18 mouse cellular contexts compared by ENCODE assay signal in the genomic region with DNA sequence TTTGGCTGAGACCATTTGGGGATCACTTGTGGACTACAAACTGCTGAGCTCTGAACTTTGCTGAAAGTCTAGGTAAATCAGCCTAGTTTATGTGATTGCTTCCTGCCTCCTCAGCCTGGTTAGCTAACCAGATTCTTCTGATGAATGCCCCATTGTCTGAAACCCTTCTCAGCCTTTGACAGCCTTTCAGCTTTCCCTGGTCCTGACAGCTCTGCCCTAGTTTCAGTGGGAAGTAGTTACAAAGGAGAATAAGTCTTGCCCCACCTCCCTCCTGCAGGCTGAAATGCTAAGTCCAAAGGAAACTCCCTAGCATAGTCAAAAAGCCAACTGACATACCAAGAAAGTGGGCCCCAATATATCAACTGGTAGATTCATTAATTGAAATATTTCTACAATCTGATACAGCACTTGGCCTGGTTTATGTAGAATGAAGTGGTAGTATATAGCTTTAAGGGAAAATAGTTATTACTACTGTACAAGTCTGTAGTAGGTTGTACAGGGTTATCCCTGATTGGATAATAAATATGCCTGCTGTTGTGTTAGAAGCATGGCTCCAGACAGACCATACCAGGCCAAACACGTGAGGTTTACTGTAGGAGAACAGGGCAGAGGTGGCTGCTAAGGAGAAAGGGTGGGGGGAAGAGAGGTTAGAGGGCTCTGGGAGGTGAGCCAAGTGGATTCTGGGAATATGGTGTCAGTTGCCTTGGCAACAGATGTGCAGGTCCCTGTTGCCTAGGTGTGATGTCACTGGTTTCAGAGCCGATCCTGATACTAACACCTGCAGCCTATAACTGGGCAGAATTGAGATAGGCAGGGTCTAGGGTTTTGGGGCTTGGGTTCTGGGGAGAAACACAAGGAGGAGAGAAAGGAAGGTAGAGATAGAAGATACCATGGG. TPM values are rescaled to one million over a fixed set of nuclear protein-coding genes. Genes with fewer than 3 reads are reported as not detected.
A peak's percentile ranks its signal among the peaks of the same experiment; 100 is the strongest.
DNase-seq lines count a peak whose midpoint lies in the region; ATAC-seq lines count a peak whose summit lies in the region.
"Had no signal": no experiment of that assay in that cellular context is flagged by ENCODE, and none has a peak within 500 bp of the region (broad histone marks: within the 10 kb centered on the region; RNA-seq: fewer than 3 reads in every experiment).

No protein-coding gene starts in this region.

- no peak overlapping the region for H3K4me2 ChIP-seq in midbrain, embryonic 12.5 days (replicated peaks)
- H3K4me2 ChIP-seq in midbrain, embryonic 16.5 days (ENCODE audit: low read length), result no peak overlapping the region
- no peak overlapping the region for H3K4me2 ChIP-seq in forebrain, embryonic 11.5 days (ENCODE audit: low read depth, low read length, severe bottlenecking)
- H3K4me2 ChIP-seq in hindbrain, embryonic 16.5 days (ENCODE audit: low read length), result no peak overlapping the region
- H3K4me2 ChIP-seq in heart, embryonic 11.5 days, result no peak overlapping the region

- H3K9ac ChIP-seq in midbrain, embryonic 12.5 days (replicated peaks), result no peak overlapping the region
- H3K9ac ChIP-seq in midbrain, embryonic 16.5 days (ENCODE audit: low read depth, low read length), result no peak overlapping the region
- no peak overlapping the region for H3K9ac ChIP-seq in forebrain, embryonic 11.5 days (ENCODE audit: low read length)
- H3K9ac ChIP-seq in hindbrain, embryonic 16.5 days (ENCODE audit: low read depth, low read length), result no peak overlapping the region
- H3K9ac ChIP-seq in heart, embryonic 11.5 days (ENCODE audit: low read depth, low read length), result no peak overlapping the region

- no peaks in the 10 kb centered on the region for H3K36me3 ChIP-seq in midbrain, embryonic 12.5 days
- H3K36me3 ChIP-seq in midbrain, embryonic 16.5 days (ENCODE audit: control insufficient read depth, insufficient read depth, low read length), result no peaks in the 10 kb centered on the region
- H3K36me3 ChIP-seq in forebrain, embryonic 11.5 days (ENCODE audit: control insufficient read depth, insufficient read depth, low read length), result no peaks in the 10 kb centered on the region
- H3K36me3 ChIP-seq in hindbrain, embryonic 16.5 days (ENCODE audit: control insufficient read depth, insufficient read depth, low read length), result no peaks in the 10 kb centered on the region
- no peaks in the 10 kb centered on the region for H3K36me3 ChIP-seq in heart, embryonic 11.5 days (ENCODE audit: control insufficient read depth, insufficient read depth, low read length)
- H3K36me3 ChIP-seq: limb, embryonic 10.5 days had no signal

- no peaks in the 10 kb centered on the region for H3K27me3 ChIP-seq in midbrain, embryonic 12.5 days
- H3K27me3 ChIP-seq in midbrain, embryonic 16.5 days (ENCODE audit: control insufficient read depth, insufficient read depth, low read depth, low read length), result no peaks in the 10 kb centered on the region
- H3K27me3 ChIP-seq in forebrain, embryonic 11.5 days (ENCODE audit: control insufficient read depth, insufficient read depth, low read length), result no peaks in the 10 kb centered on the region
- no peaks in the 10 kb centered on the region for H3K27me3 ChIP-seq in hindbrain, embryonic 16.5 days (replicated peaks; ENCODE audit: control insufficient read depth, insufficient read depth, low read length)
- H3K27me3 ChIP-seq in heart, embryonic 11.5 days (ENCODE audit: control insufficient read depth, insufficient read depth, low read length), result no peaks in the 10 kb centered on the region

- peak; percentile 62 for DNase-seq in adipocyte (ENCODE audit: low spot score)
- DNase-seq in forebrain, embryonic 11.5 days (ENCODE audit: low spot score), result no peak
- DNase-seq in gastrocnemius, postnatal 36 days, result no peak
- DNase-seq in adrenal gland, adult 8-10 months, result no peak
- DNase-seq: layer of hippocampus, adult 9-11 months; lung, adult 18-20 months had no signal

- no peaks in the 10 kb centered on the region for H3K9me3 ChIP-seq in midbrain, embryonic 12.5 days
- no peaks in the 10 kb centered on the region for H3K9me3 ChIP-seq in midbrain, embryonic 16.5 days (replicated peaks; ENCODE audit: control insufficient read depth, low read length, poor library complexity, severe bottlenecking)
- H3K9me3 ChIP-seq in forebrain, embryonic 11.5 days (ENCODE audit: control insufficient read depth, low read length), result no peaks in the 10 kb centered on the region
- H3K9me3 ChIP-seq in hindbrain, embryonic 16.5 days (ENCODE audit: control insufficient read depth, low read length), result no peaks in the 10 kb centered on the region
- no peaks in the 10 kb centered on the region for H3K9me3 ChIP-seq in heart, embryonic 11.5 days (replicated peaks; ENCODE audit: control insufficient read depth, low read length)
- H3K9me3 ChIP-seq: limb, embryonic 10.5 days had no signal

- intact Hi-C loops in gastrocnemius, postnatal 36 days (cut with DNase I), result loop anchor here (5.0 kb wide), 1 partner anchor 48 kb away; a partner anchor contains a TSS

- no peak overlapping the region for H3K4me3 ChIP-seq in midbrain, embryonic 12.5 days
- no peak overlapping the region for H3K4me3 ChIP-seq in midbrain, embryonic 16.5 days (ENCODE audit: low read depth, low read length)
- H3K4me3 ChIP-seq in forebrain, embryonic 11.5 days (ENCODE audit: low read depth, low read length), result no peak overlapping the region
- no peak overlapping the region for H3K4me3 ChIP-seq in hindbrain, embryonic 16.5 days (ENCODE audit: low read length)
- no peak overlapping the region for H3K4me3 ChIP-seq in heart, embryonic 11.5 days (ENCODE audit: low read depth, low read length)
- H3K4me3 ChIP-seq: limb, embryonic 10.5 days had no signal

- 0 out of 2 replicates have a peak overlapping the region, but pooled peaks have one; percentile 20 for H3K27ac ChIP-seq in midbrain, embryonic 12.5 days (replicated peaks)
- H3K27ac ChIP-seq in midbrain, embryonic 16.5 days (ENCODE audit: low read length), result no peak overlapping the region
- peak overlapping the region; percentile 48 for H3K27ac ChIP-seq in forebrain, embryonic 11.5 days (ENCODE audit: low read depth, low read length)
- H3K27ac ChIP-seq in hindbrain, embryonic 16.5 days (ENCODE audit: low read depth, low read length), result no peak overlapping the region
- no peak overlapping the region for H3K27ac ChIP-seq in heart, embryonic 11.5 days (ENCODE audit: low read depth, low read length)
- H3K27ac ChIP-seq: kidney, postnatal 0 days; limb, embryonic 10.5 days had no signal

- WGBS in midbrain, embryonic 12.5 days, result 60% methylated on average over 2 of the region's 2 CpGs
- WGBS in midbrain, embryonic 16.5 days, result 49% methylated on average over 2 of the region's 2 CpGs
- WGBS in forebrain, embryonic 11.5 days, result 63% methylated on average over 2 of the region's 2 CpGs
- WGBS in hindbrain, embryonic 16.5 days, result 46% methylated on average over 2 of the region's 2 CpGs
- 59% methylated on average over 2 of the region's 2 CpGs for WGBS in heart, embryonic 11.5 days (ENCODE audit: insufficient replicate concordance)

- ATAC-seq in midbrain, embryonic 12.5 days (ENCODE audit: low FRiP score, low read depth), result no peak
- no peak for ATAC-seq in midbrain, embryonic 16.5 days
- no peak for ATAC-seq in forebrain, embryonic 11.5 days (replicated peaks; ENCODE audit: low FRiP score)
- ATAC-seq in hindbrain, embryonic 16.5 days, result peak; percentile 68; the same call in 1 of the 2 replicates
- no peak for ATAC-seq in heart, embryonic 11.5 days (replicated peaks; ENCODE audit: insufficient number of reproducible peaks, low FRiP score, low TSS enrichment)
- ATAC-seq: inflammation-experienced regulatory T-cells, adult 6 months had no signal

- H3K4me1 ChIP-seq in midbrain, embryonic 12.5 days, result peaks cover 16% of the 10 kb centered on the region
- H3K4me1 ChIP-seq in midbrain, embryonic 16.5 days (ENCODE audit: control insufficient read depth, insufficient read depth, low read length), result peaks cover 3% of the 10 kb centered on the region; the same call in 1 of the 2 replicates
- peaks cover 4% of the 10 kb centered on the region for H3K4me1 ChIP-seq in forebrain, embryonic 11.5 days (replicated peaks; ENCODE audit: control insufficient read depth, insufficient read depth, low read length)
- peaks cover 4% of the 10 kb centered on the region; the same call in 1 of the 2 replicates for H3K4me1 ChIP-seq in hindbrain, embryonic 16.5 days (ENCODE audit: control insufficient read depth, insufficient read depth, low read depth, low read length)
- peaks cover 10% of the 10 kb centered on the region for H3K4me1 ChIP-seq in heart, embryonic 11.5 days (ENCODE audit: control insufficient read depth, insufficient read depth, low read length)
- H3K4me1 ChIP-seq: limb, embryonic 10.5 days had no signal

RNA-seq across cellular contexts. Expression of a gene that starts 2.1 kb away (rescaled TPM):
- polyA plus RNA-seq in midbrain, embryonic 12.5 days (2016; fragmentation: Nextera tagmentation; extraction: Ambion mirVana), result 50.2 and 50.5 TPM in 2 replicates
- polyA plus RNA-seq in midbrain, embryonic 16.5 days (2015; fragmentation: Nextera tagmentation; extraction: Ambion mirVana), result 36.5 and 37.3 TPM in 2 replicates
- 72.9 and 80.6 TPM in 2 replicates for polyA plus RNA-seq in forebrain, embryonic 11.5 days (2014; fragmentation: Nextera tagmentation; extraction: Ambion mirVana)
- 44.4 and 48.9 TPM in 2 replicates for polyA plus RNA-seq in hindbrain, embryonic 16.5 days (2015; fragmentation: Nextera tagmentation; extraction: Ambion mirVana)
- 10 to 100 TPM; 17.8 to 22.9 TPM for total RNA-seq in gastrocnemius, postnatal 36 days (2021)
- 80.9 and 81.0 TPM in 2 replicates for polyA plus RNA-seq in heart, embryonic 11.5 days (2014; fragmentation: Nextera tagmentation; extraction: Ambion mirVana)
- 10 to 100 TPM; 64.2 to 93.2 (median 75.4) TPM for total RNA-seq in adrenal gland, adult 8-10 months (2022)

RNA-seq across cellular contexts. Expression of a gene that starts 5.2 kb away (rescaled TPM):
- polyA plus RNA-seq in midbrain, embryonic 12.5 days (2016; fragmentation: Nextera tagmentation; extraction: Ambion mirVana), result not detected in 2 replicates
- polyA plus RNA-seq in midbrain, embryonic 16.5 days (2015; fragmentation: Nextera tagmentation; extraction: Ambion mirVana), result not detected in 2 replicates
- not detected in 2 replicates for polyA plus RNA-seq in forebrain, embryonic 11.5 days (2014; fragmentation: Nextera tagmentation; extraction: Ambion mirVana)
- not detected in 2 replicates for polyA plus RNA-seq in hindbrain, embryonic 16.5 days (2015; fragmentation: Nextera tagmentation; extraction: Ambion mirVana)
- not detected for total RNA-seq in gastrocnemius, postnatal 36 days (2021)
- not detected in 2 replicates for polyA plus RNA-seq in heart, embryonic 11.5 days (2014; fragmentation: Nextera tagmentation; extraction: Ambion mirVana)
- total RNA-seq in adrenal gland, adult 8-10 months (2022), result not detected
- total RNA-seq: gastrocnemius, adult 8-10 months; megakaryocyte progenitor cell, adult 5-6 weeks had no signal
- polyA plus RNA-seq: cerebellum, adult 2 months; heart, embryonic 14.5 days; inflammation-experienced regulatory T-cells, adult 6 months; kidney, postnatal 0 days; limb, embryonic 10.5 days; stomach, embryonic 16.5 days had no signal

RNA-seq across cellular contexts. Expression of a gene that starts 24.8 kb away (rescaled TPM):
- polyA plus RNA-seq in midbrain, embryonic 12.5 days (2016; fragmentation: Nextera tagmentation; extraction: Ambion mirVana), result 26.6 and 30.4 TPM in 2 replicates
- 81.4 and 107 TPM in 2 replicates for polyA plus RNA-seq in midbrain, embryonic 16.5 days (2015; fragmentation: Nextera tagmentation; extraction: Ambion mirVana)
- polyA plus RNA-seq in forebrain, embryonic 11.5 days (2014; fragmentation: Nextera tagmentation; extraction: Ambion mirVana), result 35.1 and 36.9 TPM in 2 replicates
- 122 and 142 TPM in 2 replicates for polyA plus RNA-seq in hindbrain, embryonic 16.5 days (2015; fragmentation: Nextera tagmentation; extraction: Ambion mirVana)
- total RNA-seq in gastrocnemius, postnatal 36 days (2021), result 10 to 100 TPM; 14.7 to 15.5 TPM
- polyA plus RNA-seq in heart, embryonic 11.5 days (2014; fragmentation: Nextera tagmentation; extraction: Ambion mirVana), result 22.5 and 22.6 TPM in 2 replicates
- total RNA-seq in adrenal gland, adult 8-10 months (2022), result 100 to 1,000 TPM in 2 of 4 experiments, 10 to 100 TPM in 2; 71.1 to 132 (median 86.3) TPM

RNA-seq across cellular contexts. Expression of a gene that starts 48.1 kb away (rescaled TPM):
- 39.9 and 43.0 TPM in 2 replicates for polyA plus RNA-seq in midbrain, embryonic 12.5 days (2016; fragmentation: Nextera tagmentation; extraction: Ambion mirVana)
- 46.4 and 47.2 TPM in 2 replicates for polyA plus RNA-seq in midbrain, embryonic 16.5 days (2015; fragmentation: Nextera tagmentation; extraction: Ambion mirVana)
- polyA plus RNA-seq in forebrain, embryonic 11.5 days (2014; fragmentation: Nextera tagmentation; extraction: Ambion mirVana), result 40.3 and 45.1 TPM in 2 replicates
- polyA plus RNA-seq in hindbrain, embryonic 16.5 days (2015; fragmentation: Nextera tagmentation; extraction: Ambion mirVana), result 53.7 and 56.1 TPM in 2 replicates
- 10 to 100 TPM; 16.7 to 17.7 TPM for total RNA-seq in gastrocnemius, postnatal 36 days (2021)
- 23.8 TPM in 2 replicates for polyA plus RNA-seq in heart, embryonic 11.5 days (2014; fragmentation: Nextera tagmentation; extraction: Ambion mirVana)
- 100 to 1,000 TPM in 2 of 4 experiments, 10 to 100 TPM in 2; 50.8 to 137 (median 93.4) TPM for total RNA-seq in adrenal gland, adult 8-10 months (2022)

RNA-seq across cellular contexts. Expression of a gene that starts 49.0 kb away (rescaled TPM):
- polyA plus RNA-seq in midbrain, embryonic 12.5 days (2016; fragmentation: Nextera tagmentation; extraction: Ambion mirVana), result 38.0 and 40.2 TPM in 2 replicates
- polyA plus RNA-seq in midbrain, embryonic 16.5 days (2015; fragmentation: Nextera tagmentation; extraction: Ambion mirVana), result 241 and 293 TPM in 2 replicates
- 16.6 and 20.1 TPM in 2 replicates for polyA plus RNA-seq in forebrain, embryonic 11.5 days (2014; fragmentation: Nextera tagmentation; extraction: Ambion mirVana)
- 287 and 292 TPM in 2 replicates for polyA plus RNA-seq in hindbrain, embryonic 16.5 days (2015; fragmentation: Nextera tagmentation; extraction: Ambion mirVana)
- 1 to 10 TPM; 1.8 to 2.3 TPM for total RNA-seq in gastrocnemius, postnatal 36 days (2021)
- 6.7 and 6.8 TPM in 2 replicates for polyA plus RNA-seq in heart, embryonic 11.5 days (2014; fragmentation: Nextera tagmentation; extraction: Ambion mirVana)
- total RNA-seq in adrenal gland, adult 8-10 months (2022), result 10 to 100 TPM in 2 of 4 experiments, 1 to 10 TPM in 2; 8.6 to 33.7 (median 19.6) TPM
- total RNA-seq: megakaryocyte progenitor cell, adult 5-6 weeks had no signal
- polyA plus RNA-seq: inflammation-experienced regulatory T-cells, adult 6 months had no signal

Comparison
In these comparisons a context has a peak if more than half of its experiments do, and no peak if none do; other contexts are left out.
1. H3K27ac ChIP-seq: peak in midbrain, embryonic 12.5 days (single experiment) and forebrain, embryonic 11.5 days (single experiment); none in midbrain, embryonic 16.5 days (single experiment), hindbrain, embryonic 16.5 days (single experiment) and heart, embryonic 11.5 days (single experiment).